Mouse (Mus musculus): ENCODE data around the gene Olfr766-ps1.

- TF ChIP-seq POLR2A (IDR thresholded peaks at IDR 0.05; ENCODE audit: insufficient read depth, low read depth, low read length) (no peak), CTCF (IDR thresholded peaks at IDR 0.05; ENCODE audit: insufficient read depth, low read depth, low read length) (no peak)
These were observed 40.4 kb downstream of the Olfr766-ps1 start for GRCm38 (mm10) chr10:129028343-129028742.
